Mouse (Mus musculus): ENCODE data around the gene Ldlr.
"Not testable (repeated sequence)": the region's sequence is repeated elsewhere in the genome, so short reads cannot be mapped to it uniquely, and the experiment has no call there.

DNA sequence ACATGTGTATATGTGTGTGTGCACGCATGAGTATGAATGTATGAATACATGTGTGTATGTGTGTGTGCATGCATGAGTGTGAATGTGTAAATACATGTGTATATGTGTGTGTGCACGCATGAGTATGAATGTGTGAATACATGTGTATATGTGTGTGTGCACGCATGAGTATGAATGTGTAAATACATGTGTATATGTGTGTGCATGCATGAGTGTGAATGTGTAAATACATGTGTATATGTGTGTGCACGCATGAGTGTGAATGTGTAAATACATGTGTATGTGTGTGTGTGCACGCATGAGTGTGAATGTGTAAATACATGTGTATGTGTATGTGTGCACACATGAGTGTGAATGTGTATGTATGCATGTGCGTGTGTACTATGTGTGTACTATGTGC lies 70.2 kb downstream of the Ldlr start:
- not testable (repeated sequence) for TF ChIP-seq CTCF, POLR2A (IDR thresholded peaks at IDR 0.05; ENCODE audit: extremely low read depth, insufficient read depth, low read length)

Measured in cortical plate, adult 2 months (tissue).